Mouse (Mus musculus) neural tube, embryonic 12.5 days (tissue): ENCODE results near the gene Cisd1. TPM values are rescaled to one million over a fixed set of nuclear protein-coding genes. Genes with fewer than 3 reads are reported as not detected.
A peak's percentile ranks its signal among the peaks of the same experiment; 100 is the strongest.

ENCODE experiments used
- ATAC-seq: fragments of 200-750 bp; cut with Nextera tagmentation; 2 replicates; pipeline ENCODE4 v1.8.0; 2017; ENCODE audit warnings: low read depth, mild to moderate bottlenecking, moderate TSS enrichment, moderate library complexity; ENCODE audit not compliant: low FRiP score
- H3K27ac ChIP-seq: fragments of 300-500 bp; sonication (generic); 2 replicates; pipeline ENCODE4 v1.5.1; 2016
- H3K27me3 ChIP-seq: fragments of 300-500 bp; sonication (generic); replicated peaks from 2 replicates; pipeline ENCODE4 v1.6.1; 2016; ENCODE audit warnings: mild to moderate bottlenecking
- H3K36me3 ChIP-seq: fragments of 300-500 bp; sonication (generic); 2 replicates; pipeline ENCODE4 v1.6.1; 2016; ENCODE audit warnings: mild to moderate bottlenecking
- H3K4me1 ChIP-seq: fragments of 300-500 bp; sonication (generic); 2 replicates; pipeline ENCODE4 v1.6.1; 2016
- H3K4me2 ChIP-seq: fragments of 300-500 bp; sonication (generic); replicated peaks from 2 replicates; pipeline ENCODE4 v1.6.1; 2016; ENCODE audit warnings: mild to moderate bottlenecking
- H3K4me3 ChIP-seq: fragments of 300-500 bp; sonication (generic); 2 replicates; pipeline ENCODE4 v1.5.1; 2016
- H3K9ac ChIP-seq: fragments of 300-500 bp; sonication (generic); 2 replicates; pipeline ENCODE4 v1.6.1; 2016; ENCODE audit warnings: mild to moderate bottlenecking
- H3K9me3 ChIP-seq: fragments of 300-500 bp; sonication (generic); 2 replicates; pipeline ENCODE4 v1.6.1; 2016; ENCODE audit warnings: mild to moderate bottlenecking
- WGBS: fragments of 180-500 bp; shearing (Covaris S2); methylation state at CpG from one replicate; pipeline ENCODE4 v1.1.7; 2016; 5-methylcytosine and 5-hydroxymethylcytosine counted together
- polyA plus RNA-seq: library from polyadenylated mRNA; unstranded; fragments of >200 nt; fragmentation: Nextera tagmentation; extraction: Ambion mirVana; gene quantifications from 2 replicates; pipeline ENCODE4 v1.2.1, GENCODE M21; 2016

Gene Cisd1
- polyA plus RNA-seq, 1 experiment from 2014 or later: 163 TPM

DNA sequence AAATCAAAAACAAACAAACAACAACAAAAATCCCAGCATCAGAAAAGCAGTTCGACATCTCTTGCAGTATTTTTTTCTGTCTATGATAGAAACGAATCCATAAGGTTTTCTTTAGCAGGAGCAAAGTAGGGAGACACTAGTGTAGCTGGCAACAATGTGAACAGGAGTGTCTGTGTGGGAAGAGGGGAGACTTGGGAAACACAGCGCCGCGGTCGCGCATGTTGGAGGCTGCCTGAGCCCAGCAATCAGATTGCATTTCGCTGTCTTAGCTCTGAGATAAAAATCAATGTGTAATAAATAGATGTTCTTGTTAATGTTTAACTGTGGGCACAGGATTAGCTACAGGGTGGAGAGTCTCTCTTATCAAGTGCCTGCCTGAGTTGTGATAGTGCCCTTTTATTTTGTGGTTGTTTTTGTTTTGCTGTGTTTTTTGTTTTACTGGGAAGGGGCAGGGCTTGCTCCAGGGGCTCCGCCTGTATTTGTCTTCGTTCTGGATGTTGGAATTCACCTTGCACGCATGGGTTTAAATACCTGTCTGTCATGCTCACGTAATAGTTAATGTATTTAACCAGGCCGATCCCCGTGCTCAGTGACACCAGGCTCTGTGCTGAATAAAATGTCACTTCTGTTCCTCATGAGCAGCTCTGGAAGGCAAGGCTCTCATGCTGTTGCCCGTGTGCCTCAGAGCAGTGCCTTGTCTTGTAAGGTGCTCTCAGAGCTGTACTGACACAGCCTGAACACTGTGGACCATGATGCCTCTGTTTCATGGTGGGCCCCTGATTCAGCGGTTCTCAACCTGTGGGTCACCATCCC is 23.6 kb upstream of the Cisd1 start:
- WGBS: 89% methylated on average over 16 of the region's 16 CpGs
- Histone ChIP-seq H3K9ac (no peak overlapping the region), H3K4me1 (no peaks in the 10 kb centered on the region), H3K9me3 (no peaks in the 10 kb centered on the region), H3K27ac (no peak overlapping the region), H3K36me3 (peaks cover 7% of the 10 kb centered on the region), H3K27me3 (no peaks in the 10 kb centered on the region), H3K4me3 (no peak overlapping the region), H3K4me2 (no peak overlapping the region)
- no peak for ATAC-seq

DNA sequence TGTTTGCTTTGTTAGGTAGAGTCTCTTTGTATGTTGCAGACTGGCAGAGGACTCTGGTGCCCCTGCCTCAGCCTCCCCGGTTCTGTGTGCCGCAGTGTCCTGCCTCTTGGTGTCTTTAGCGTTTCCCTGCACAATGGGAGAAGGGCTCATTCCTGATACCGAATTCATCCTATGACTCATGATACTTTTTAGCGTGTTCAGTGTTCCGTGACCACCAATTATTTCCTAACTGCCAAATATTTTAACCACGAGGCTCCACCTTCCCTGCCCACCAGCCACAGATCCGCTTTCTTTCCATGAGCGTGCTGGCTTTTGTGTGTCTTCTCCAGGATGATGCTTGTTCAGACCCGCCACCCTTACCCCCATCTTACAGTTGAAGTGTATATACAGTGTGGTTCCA is 19.1 kb upstream of the Cisd1 start:
- H3K4me1 ChIP-seq: peaks cover 11% of the 10 kb centered on the region; the same call in 1 of the 2 replicates
- no peaks in the 10 kb centered on the region for H3K9me3 ChIP-seq
- H3K9ac ChIP-seq: no peak overlapping the region
- H3K36me3 ChIP-seq: peaks cover 7% of the 10 kb centered on the region
- H3K4me3 ChIP-seq: no peak overlapping the region
- no peaks in the 10 kb centered on the region for H3K27me3 ChIP-seq
- no peak overlapping the region for H3K4me2 ChIP-seq
- no peak overlapping the region for H3K27ac ChIP-seq
- WGBS: 93% methylated on average over 10 of the region's 10 CpGs
- no peak for ATAC-seq

DNA sequence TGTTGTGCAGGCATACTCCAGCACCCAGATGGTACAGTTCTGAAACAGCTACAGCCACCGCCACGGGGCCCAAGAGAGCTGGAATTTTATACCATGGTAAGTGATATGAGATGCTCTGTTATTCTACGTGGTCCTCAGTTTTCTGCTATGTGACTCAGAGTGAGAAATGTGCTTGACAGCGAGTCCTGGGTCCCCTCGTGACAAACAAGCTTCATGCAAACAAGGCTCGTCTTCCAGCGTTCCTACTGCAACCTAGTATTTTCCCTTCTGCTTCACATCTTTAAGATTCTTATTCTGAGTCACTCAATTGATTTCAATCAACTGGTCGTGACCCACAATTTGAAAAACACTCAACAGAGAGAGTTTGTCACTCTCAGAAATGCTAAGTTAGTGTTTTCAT is 18.7 kb upstream of the Cisd1 start:
- no peak for ATAC-seq

DNA sequence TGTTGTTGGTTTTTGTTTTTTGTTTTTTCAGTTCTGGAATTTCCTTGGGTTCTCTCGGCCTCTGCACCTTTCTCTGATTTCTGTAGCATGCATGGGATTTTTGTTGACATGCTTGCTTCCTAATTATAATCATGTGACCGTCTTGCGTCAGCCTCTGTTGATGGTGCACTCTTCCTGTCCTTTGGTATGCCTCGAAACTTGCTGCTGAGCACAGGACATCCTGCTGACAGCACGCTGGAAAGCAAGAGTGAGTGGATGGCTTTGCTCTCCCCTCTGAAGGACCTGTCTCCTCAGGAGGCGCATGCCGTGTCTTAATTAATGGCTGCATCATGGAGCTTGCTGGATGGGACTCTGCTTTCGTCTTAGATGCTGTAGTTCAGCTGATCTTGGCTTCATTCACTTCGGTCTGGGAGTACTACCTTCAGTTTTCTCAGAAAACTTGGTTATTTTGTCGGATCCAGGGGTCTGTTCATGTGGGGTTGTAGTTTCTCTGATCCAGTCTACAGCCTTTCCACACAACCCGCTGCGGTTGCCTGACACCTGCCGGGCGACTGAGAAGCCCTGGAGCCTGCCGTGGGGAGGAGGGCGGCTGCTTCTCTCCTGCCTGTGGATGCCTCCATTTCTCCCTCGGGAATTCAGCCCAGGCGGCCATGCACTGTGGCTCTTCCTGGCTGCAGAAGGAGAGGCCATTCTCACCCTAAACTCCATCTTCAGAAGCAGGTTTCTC is 17.2 kb upstream of the Cisd1 start:
- WGBS: 23% methylated on average over 18 of the region's 18 CpGs
- no peak overlapping the region for H3K9ac ChIP-seq

More for the DNA sequence above, 18.7 kb upstream of the Cisd1 start:
- no peaks in the 10 kb centered on the region for H3K9me3 ChIP-seq
- 85% methylated on average over 8 of the region's 8 CpGs for WGBS
- no peak overlapping the region for H3K9ac ChIP-seq
- no peak overlapping the region for H3K27ac ChIP-seq
- H3K4me2 ChIP-seq: no peak overlapping the region
- peaks cover 7% of the 10 kb centered on the region for H3K36me3 ChIP-seq
- peaks cover 11% of the 10 kb centered on the region; the same call in 1 of the 2 replicates for H3K4me1 ChIP-seq
- no peaks in the 10 kb centered on the region for H3K27me3 ChIP-seq
- no peak overlapping the region for H3K4me3 ChIP-seq

DNA sequence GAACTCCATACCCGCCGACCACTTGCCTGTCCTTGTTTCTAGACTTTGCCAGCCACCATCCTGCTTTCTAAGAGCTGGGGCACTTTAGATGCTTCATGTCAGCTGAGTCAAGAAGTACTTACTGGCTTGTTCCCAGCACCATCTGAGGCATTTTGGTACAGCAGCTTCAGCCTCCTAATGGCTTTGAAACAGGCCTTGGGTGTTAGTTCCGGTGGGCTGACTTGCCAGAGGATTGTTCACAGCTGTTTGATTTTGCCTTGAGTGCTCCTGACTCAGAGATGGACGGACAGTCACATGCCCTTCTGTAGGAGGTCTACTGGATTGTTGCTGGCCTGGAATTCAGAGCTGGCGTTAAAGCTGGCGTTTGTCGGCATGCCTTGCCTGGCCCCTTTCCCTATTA is 16.3 kb upstream of the Cisd1 start:
- Histone ChIP-seq H3K4me1 (peaks cover 11% of the 10 kb centered on the region; the same call in 1 of the 2 replicates), H3K36me3 (peaks cover 7% of the 10 kb centered on the region), H3K9me3 (no peaks in the 10 kb centered on the region), H3K4me2 (no peak overlapping the region), H3K9ac (no peak overlapping the region), H3K27ac (no peak overlapping the region), H3K4me3 (no peak overlapping the region), H3K27me3 (no peaks in the 10 kb centered on the region)
- 80% methylated on average over 7 of the region's 7 CpGs for WGBS
- no peak for ATAC-seq

More for the DNA sequence above, 17.2 kb upstream of the Cisd1 start:
- peak overlapping the region; percentile 20 for H3K4me2 ChIP-seq
- H3K4me1 ChIP-seq: peaks cover 11% of the 10 kb centered on the region; the same call in 1 of the 2 replicates
- H3K27me3 ChIP-seq: no peaks in the 10 kb centered on the region
- no peak overlapping the region for H3K27ac ChIP-seq
- H3K9me3 ChIP-seq: no peaks in the 10 kb centered on the region
- H3K36me3 ChIP-seq: peaks cover 7% of the 10 kb centered on the region
- no peak for ATAC-seq
- H3K4me3 ChIP-seq: no peak overlapping the region

DNA sequence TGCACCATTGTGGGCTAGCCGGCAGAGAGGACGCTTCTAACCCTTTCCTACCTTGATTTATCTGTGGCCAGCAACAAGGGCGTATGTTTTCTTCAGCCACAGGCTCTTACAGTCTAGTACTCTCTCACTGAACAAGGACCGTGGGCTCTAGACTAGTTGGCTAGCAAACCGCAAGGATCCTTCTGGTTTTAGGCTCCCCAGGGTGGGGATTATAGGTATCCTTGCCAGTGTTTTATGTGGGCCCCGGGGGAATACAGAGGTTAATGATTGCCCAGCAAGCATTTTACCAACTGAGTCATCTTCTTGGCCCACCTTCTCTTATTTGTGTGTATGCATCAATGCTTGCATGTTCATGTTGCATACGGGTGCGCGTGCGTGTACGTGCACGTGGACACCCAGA is 10.2 kb upstream of the Cisd1 start:
- Histone ChIP-seq H3K4me1 (no peaks in the 10 kb centered on the region), H3K27ac (no peak overlapping the region), H3K4me2 (no peak overlapping the region), H3K9me3 (no peaks in the 10 kb centered on the region), H3K4me3 (no peak overlapping the region), H3K27me3 (no peaks in the 10 kb centered on the region), H3K36me3 (no peaks in the 10 kb centered on the region; the same call in 1 of the 2 replicates), H3K9ac (no peak overlapping the region)
- 90% methylated on average over 12 of the region's 12 CpGs for WGBS
- no peak for ATAC-seq

DNA sequence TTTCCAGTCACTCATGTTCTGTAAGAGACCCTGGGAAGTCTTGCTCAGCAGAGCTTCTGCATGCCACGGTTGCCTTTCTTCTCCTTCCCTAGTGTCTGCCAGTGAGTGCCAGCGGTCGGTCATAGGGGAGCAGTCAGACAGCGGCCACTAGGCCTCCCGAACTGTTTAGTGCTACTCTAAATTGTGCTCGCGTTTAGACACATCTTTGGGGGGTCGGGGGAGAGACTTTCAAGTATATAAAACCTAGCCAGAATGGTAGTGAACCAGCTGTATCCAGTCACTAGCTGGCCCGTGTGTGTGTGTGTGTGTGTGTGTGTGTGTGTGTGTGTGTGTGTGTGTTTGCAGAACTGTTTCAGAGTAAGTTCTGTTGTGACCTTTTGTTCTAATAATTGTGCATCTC is 9.1 kb upstream of the Cisd1 start:
- 80% methylated on average over 9 of the region's 9 CpGs for whole genome bisulfite sequencing
- peaks cover 7% of the 10 kb centered on the region for H3K4me1 ChIP-seq
- H3K4me3 ChIP-seq: no peak overlapping the region
- no peak overlapping the region for H3K27ac ChIP-seq
- no peak overlapping the region for H3K4me2 ChIP-seq
- ATAC-seq: no peak
- H3K9ac ChIP-seq: no peak overlapping the region
- no peaks in the 10 kb centered on the region; the same call in 1 of the 2 replicates for H3K36me3 ChIP-seq
- no peaks in the 10 kb centered on the region for H3K9me3 ChIP-seq
- H3K27me3 ChIP-seq: no peaks in the 10 kb centered on the region

DNA sequence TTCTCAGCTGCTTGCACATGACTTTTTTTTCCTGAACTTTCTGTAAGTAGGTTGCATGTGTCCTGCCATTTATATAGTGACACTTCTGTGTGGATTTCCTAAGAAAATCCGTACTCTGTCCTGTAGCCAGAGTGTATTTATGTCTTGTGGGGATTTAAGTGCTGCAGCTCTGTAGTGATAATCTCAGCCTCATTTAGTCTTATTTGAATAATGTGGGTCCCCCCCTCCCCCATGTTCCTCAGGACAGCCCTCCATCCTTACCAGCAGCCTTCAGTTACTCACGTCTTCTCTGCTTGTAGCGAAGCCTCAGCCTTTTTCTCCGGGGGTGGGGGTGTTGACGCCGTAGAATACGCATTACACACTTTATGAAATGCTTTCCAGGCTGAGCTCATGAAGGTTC is 6.5 kb upstream of the Cisd1 start:
- Histone ChIP-seq H3K4me2 (no peak overlapping the region), H3K36me3 (no peaks in the 10 kb centered on the region; the same call in 1 of the 2 replicates), H3K9me3 (no peaks in the 10 kb centered on the region), H3K27me3 (no peaks in the 10 kb centered on the region), H3K27ac (no peak overlapping the region), H3K4me3 (no peak overlapping the region), H3K4me1 (peaks cover 9% of the 10 kb centered on the region), H3K9ac (no peak overlapping the region)
- no peak for ATAC-seq
- WGBS: 94% methylated on average over 7 of the region's 7 CpGs

DNA sequence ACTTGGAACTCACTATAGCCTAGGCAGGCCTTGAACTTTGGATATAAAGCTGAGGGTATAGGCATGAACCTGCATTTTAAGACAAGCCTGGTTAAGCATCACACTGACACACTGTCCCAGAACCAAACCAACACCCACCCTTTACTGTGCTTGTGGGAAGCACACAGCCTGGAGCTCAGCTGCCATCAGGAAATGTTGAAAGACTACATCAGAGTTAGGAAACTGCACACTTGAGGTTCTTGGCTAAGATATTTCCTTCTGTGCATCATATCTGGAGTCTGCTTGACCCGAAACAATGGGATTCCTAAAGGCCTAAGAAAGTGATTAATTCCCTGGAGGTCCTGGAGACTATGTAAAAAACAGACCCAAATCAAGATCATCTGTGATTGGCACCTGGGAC is 4.5 kb upstream of the Cisd1 start:
- peak overlapping the region; percentile 90 for H3K4me2 ChIP-seq
- 91% methylated on average over 1 of the region's 1 CpGs for WGBS
- H3K4me1 ChIP-seq: peaks cover 9% of the 10 kb centered on the region
- no peak for ATAC-seq
- no peaks in the 10 kb centered on the region; the same call in 1 of the 2 replicates for H3K36me3 ChIP-seq
- H3K27ac ChIP-seq: no peak overlapping the region
- no peak overlapping the region for H3K4me3 ChIP-seq
- H3K27me3 ChIP-seq: no peaks in the 10 kb centered on the region
- H3K9ac ChIP-seq: 0 out of 2 replicates have a peak overlapping the region, but pooled peaks have one; percentile 84
- no peaks in the 10 kb centered on the region for H3K9me3 ChIP-seq

DNA sequence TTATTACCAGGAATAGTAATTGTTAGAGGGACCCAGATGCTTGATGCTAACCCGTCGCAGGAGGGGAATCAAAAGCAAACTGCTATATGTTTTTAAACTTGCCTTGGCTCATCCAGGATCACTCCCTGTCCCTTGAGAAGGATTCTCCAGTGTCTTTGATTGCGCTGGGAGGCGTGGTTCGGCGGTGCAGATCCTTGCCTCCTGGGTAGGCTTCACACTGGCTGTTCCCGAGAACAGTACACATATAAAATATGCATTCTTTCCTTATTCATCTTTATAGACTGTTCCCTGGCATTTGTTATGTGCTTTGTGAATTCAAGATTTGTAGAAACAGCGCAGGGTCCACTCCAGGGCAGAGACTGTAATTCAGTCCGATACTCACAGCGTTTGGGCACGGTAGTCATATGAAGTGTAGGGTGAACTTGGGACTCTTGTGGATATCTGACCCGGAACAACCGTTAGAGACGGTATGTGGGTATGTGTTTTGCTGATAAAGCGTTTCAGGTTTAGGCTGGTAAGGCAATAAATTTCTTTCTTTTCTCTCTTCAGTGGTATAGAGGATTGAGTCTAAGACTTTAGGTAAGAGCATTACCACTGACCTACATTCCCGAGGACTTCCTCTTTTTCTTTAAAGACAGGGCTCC is 4.0 kb upstream of the Cisd1 start:
- Histone ChIP-seq H3K36me3 (no peaks in the 10 kb centered on the region; the same call in 1 of the 2 replicates), H3K4me1 (peaks cover 14% of the 10 kb centered on the region), H3K27me3 (no peaks in the 10 kb centered on the region), H3K9ac (peak overlapping the region; percentile 84), H3K4me2 (peak overlapping the region; percentile 90), H3K9me3 (no peaks in the 10 kb centered on the region), H3K4me3 (peak overlapping the region; percentile 86), H3K27ac (no peak overlapping the region)
- 27% methylated on average over 16 of the region's 16 CpGs for WGBS
- ATAC-seq: no peak

DNA sequence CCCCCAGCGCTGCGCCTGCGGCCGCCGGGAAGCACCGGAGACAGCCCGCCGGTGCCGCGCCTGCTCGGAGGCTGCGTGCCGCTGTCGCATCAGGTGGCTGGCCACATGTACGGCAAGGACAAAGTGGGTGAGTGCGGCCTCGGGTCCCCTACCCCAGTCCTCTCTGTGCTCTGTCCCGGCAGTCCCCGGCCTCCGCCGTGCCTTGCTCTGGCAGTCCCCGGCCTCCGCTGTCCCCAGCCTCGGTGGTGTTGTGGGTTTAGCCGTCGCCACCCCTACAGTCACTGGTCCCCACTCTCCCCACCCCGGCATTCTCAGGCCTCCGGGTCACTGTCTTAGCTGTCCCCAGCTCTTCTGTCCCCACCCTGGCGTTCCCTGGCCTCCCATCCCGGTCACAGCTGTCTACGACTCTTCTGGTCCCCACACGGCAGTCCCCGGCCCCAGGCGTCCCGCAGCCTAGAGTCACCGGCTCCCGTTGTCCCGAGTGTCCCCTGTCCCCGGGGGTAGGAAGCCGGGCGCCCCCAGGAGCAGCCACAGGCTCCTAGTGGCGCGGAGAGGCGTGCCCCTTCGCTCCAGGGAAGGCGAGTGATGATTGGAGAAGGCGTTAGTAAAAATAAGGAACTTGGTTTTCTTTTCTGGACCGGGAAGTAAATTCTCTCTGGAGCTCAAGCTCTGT is 3.3 kb upstream of the Cisd1 start:
- Histone ChIP-seq H3K4me2 (peak overlapping the region; percentile 90), H3K9ac (peak overlapping the region; percentile 84), H3K27ac (peak overlapping the region; percentile 80), H3K36me3 (no peaks in the 10 kb centered on the region; the same call in 1 of the 2 replicates), H3K27me3 (no peaks in the 10 kb centered on the region), H3K4me3 (peak overlapping the region; percentile 86), H3K4me1 (peaks cover 17% of the 10 kb centered on the region), H3K9me3 (no peaks in the 10 kb centered on the region)
- peak; percentile 68 for ATAC-seq
- under 1% methylated on average over 48 of the region's 48 CpGs for WGBS
